Mouse (Mus musculus) neural tube, embryonic 14.5 days (tissue): ENCODE measurements around the gene Wscd2. TPM values are rescaled to one million over a fixed set of nuclear protein-coding genes. Genes with fewer than 3 reads are reported as not detected.

Experiments
- ATAC-seq: fragments of 200-750 bp; cut with Nextera tagmentation; 2 replicates; pipeline ENCODE4 v1.8.0; 2017; ENCODE audit warnings: low read depth, mild to moderate bottlenecking, moderate TSS enrichment, moderate library complexity
- H3K27ac ChIP-seq: fragments of 300-500 bp; sonication (generic); 2 replicates; pipeline ENCODE4 v1.5.1; 2014; ENCODE audit warnings: low read depth, mild to moderate bottlenecking, control low read depth, low read length, moderate library complexity, mixed read lengths
- H3K27me3 ChIP-seq: fragments of 300-500 bp; sonication (generic); 2 replicates; pipeline ENCODE4 v1.6.1; 2014; ENCODE audit warnings: low read length; ENCODE audit not compliant: control insufficient read depth, insufficient read depth
- H3K36me3 ChIP-seq: fragments of 300-500 bp; sonication (generic); 2 replicates; pipeline ENCODE4 v1.6.1; 2014; ENCODE audit warnings: low read length, mixed read lengths; ENCODE audit not compliant: control insufficient read depth, insufficient read depth
- H3K4me1 ChIP-seq: fragments of 300-500 bp; sonication (generic); 2 replicates; pipeline ENCODE4 v1.6.1; 2014; ENCODE audit warnings: low read length; ENCODE audit not compliant: control insufficient read depth, insufficient read depth
- H3K4me2 ChIP-seq: fragments of 300-500 bp; sonication (generic); 2 replicates; pipeline ENCODE4 v1.6.1; 2014; ENCODE audit warnings: mild to moderate bottlenecking, low read depth, low read length, control low read depth
- H3K4me3 ChIP-seq: fragments of 300-500 bp; sonication (generic); 2 replicates; pipeline ENCODE4 v1.5.1; 2014; ENCODE audit warnings: low read depth, low read length, control low read depth, mixed read lengths
- H3K9ac ChIP-seq: fragments of 300-500 bp; sonication (generic); replicated peaks from 2 replicates; pipeline ENCODE4 v1.6.1; 2014; ENCODE audit warnings: low read depth, mild to moderate bottlenecking, control low read depth, low read length, mixed read lengths
- H3K9me3 ChIP-seq: fragments of 300-500 bp; sonication (generic); 2 replicates; pipeline ENCODE4 v1.6.1; 2016; ENCODE audit warnings: low read length; ENCODE audit not compliant: control insufficient read depth
- WGBS: fragments of 180-500 bp; shearing (Covaris S2); extraction: QIAGEN DNeasy Blood & Tissue Kit; methylation state at CpG from one replicate; pipeline ENCODE4 v1.1.7; 2014; 5-methylcytosine and 5-hydroxymethylcytosine counted together
- polyA plus RNA-seq: library from polyadenylated mRNA; unstranded; fragments of >200 nt; fragmentation: Nextera tagmentation; extraction: Ambion mirVana; gene quantifications from 2 replicates; pipeline ENCODE4 v1.2.1, GENCODE M21; 2014

Wscd2 gene
- polyA plus RNA-seq, 1 experiment from 2014 or later: 19.9 TPM

DNA sequence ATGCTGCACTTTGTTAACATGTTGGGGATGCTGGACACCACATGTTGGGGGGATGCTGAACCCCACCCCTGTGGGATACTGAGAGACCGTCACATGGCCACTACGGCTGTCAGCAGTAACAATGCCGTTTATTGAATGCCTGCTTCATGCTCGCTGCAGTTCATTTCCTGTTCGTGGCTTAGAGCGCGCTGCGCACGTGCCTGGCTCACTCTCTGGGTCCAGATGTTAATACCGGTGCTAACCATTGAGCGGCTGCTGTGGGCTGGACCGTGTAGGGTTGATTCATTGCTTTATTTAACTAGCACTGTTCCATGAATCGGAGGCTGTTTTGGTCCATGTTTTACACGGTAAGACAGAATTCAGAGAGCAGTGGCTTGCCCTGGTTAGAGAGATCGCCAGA lies 64.0 kb downstream of the Wscd2 start:
- peak; percentile 59; the same call in 1 of the 2 replicates for ATAC-seq
- Histone ChIP-seq H3K9me3 (no peaks in the 10 kb centered on the region), H3K4me3 (no peak overlapping the region), H3K4me2 (no peak overlapping the region), H3K9ac (no peak overlapping the region), H3K27me3 (peaks cover 3% of the 10 kb centered on the region; the same call in 1 of the 2 replicates), H3K4me1 (peaks cover 12% of the 10 kb centered on the region), H3K36me3 (no peaks in the 10 kb centered on the region), H3K27ac (no peak overlapping the region; the same call in 1 of the 2 replicates)
- WGBS: 33% methylated on average over 15 of the region's 15 CpGs

DNA sequence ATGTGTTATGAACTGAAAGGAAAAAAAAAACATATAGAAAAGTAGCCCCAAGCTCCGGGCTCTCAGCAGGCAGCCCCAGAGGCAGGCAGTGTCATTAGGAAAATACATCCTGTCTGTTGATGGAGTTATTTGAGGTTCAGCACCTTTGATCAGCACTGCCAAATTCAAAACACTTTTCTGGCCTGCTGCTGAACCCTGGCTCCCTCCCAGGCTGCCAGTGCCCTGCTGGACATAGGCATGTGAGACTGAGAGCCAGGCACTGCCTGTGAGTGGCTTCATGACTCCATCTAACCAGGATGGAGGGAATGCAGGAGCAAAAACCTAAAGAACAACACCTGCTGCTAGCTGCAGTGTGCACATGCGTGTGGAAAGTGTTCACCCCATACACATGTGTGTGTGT lies 64.4 kb downstream of the Wscd2 start:
- Histone ChIP-seq H3K36me3 (no peaks in the 10 kb centered on the region), H3K4me2 (no peak overlapping the region), H3K9ac (no peak overlapping the region), H3K4me3 (no peak overlapping the region), H3K4me1 (peaks cover 12% of the 10 kb centered on the region), H3K27ac (no peak overlapping the region), H3K27me3 (peaks cover 3% of the 10 kb centered on the region; the same call in 1 of the 2 replicates), H3K9me3 (no peaks in the 10 kb centered on the region)
- WGBS: 80% methylated on average over 2 of the region's 2 CpGs
- no peak for ATAC-seq

DNA sequence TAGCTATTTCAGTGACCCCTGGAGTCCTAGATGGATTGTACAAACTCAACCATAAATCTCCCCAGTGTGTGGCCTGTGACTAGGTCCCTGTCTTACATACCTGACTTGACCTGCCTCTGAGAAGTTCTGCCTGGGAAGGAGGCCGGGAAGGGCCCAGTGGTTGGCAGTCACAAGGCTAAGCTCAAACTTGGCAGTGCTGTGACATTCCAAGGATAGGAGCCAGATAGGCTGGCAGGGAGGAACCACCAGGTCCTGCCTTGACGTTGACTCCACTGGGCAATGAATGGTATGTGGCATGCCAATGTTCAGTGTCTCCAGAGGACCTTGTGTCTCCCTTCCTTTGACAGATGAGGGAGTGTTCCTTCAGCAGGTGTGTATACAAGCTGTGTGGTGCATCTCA lies 65.6 kb downstream of the Wscd2 start:
- no peak overlapping the region for H3K4me3 ChIP-seq
- peaks cover 12% of the 10 kb centered on the region for H3K4me1 ChIP-seq
- no peak for ATAC-seq
- H3K27me3 ChIP-seq: peaks cover 2% of the 10 kb centered on the region; the same call in 1 of the 2 replicates
- H3K36me3 ChIP-seq: no peaks in the 10 kb centered on the region
- WGBS: 60% methylated on average over 2 of the region's 2 CpGs
- H3K4me2 ChIP-seq: no peak overlapping the region
- no peak overlapping the region for H3K9ac ChIP-seq
- H3K27ac ChIP-seq: no peak overlapping the region
- no peaks in the 10 kb centered on the region for H3K9me3 ChIP-seq

DNA sequence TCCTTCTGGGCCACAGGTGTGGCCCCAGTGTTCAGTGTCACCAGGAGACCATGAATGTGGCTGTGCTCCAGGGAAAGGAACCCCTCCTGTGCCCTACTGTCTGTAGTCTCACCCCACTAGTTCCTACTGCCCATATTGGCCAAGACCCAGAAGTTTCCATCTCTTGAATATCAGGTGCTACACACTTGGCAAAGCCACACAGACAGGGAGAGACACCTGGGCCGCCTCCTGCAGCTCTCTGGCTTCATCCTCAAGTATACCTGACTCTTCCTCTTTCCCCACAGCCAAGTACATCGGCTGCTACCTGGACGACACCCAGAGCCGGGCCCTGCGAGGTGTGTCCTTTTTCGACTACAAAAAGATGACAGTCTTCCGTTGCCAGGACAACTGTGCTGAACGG lies 67.9 kb downstream of the Wscd2 start:
- H3K9ac ChIP-seq: no peak overlapping the region
- no peak for ATAC-seq
- no peaks in the 10 kb centered on the region for H3K27me3 ChIP-seq
- H3K4me3 ChIP-seq: no peak overlapping the region
- H3K4me1 ChIP-seq: peaks cover 9% of the 10 kb centered on the region
- no peaks in the 10 kb centered on the region for H3K9me3 ChIP-seq
- WGBS: 92% methylated on average over 8 of the region's 8 CpGs
- H3K36me3 ChIP-seq: no peaks in the 10 kb centered on the region
- H3K4me2 ChIP-seq: no peak overlapping the region
- no peak overlapping the region for H3K27ac ChIP-seq

GRCm38 (mm10) chr5:113559627-113560026 lies 69.5 kb downstream of the Wscd2 start:
- H3K4me1 ChIP-seq: no peaks in the 10 kb centered on the region
- WGBS: 77% methylated on average over 5 of the region's 5 CpGs
- ATAC-seq: no peak

GRCm38 (mm10) chr5:113564463-113564862 lies 74.3 kb downstream of the Wscd2 start:
- Histone ChIP-seq H3K9ac (no peak overlapping the region), H3K9me3 (no peaks in the 10 kb centered on the region), H3K36me3 (no peaks in the 10 kb centered on the region), H3K4me2 (no peak overlapping the region), H3K4me1 (no peaks in the 10 kb centered on the region), H3K4me3 (no peak overlapping the region), H3K27ac (no peak overlapping the region), H3K27me3 (no peaks in the 10 kb centered on the region)
- no peak for ATAC-seq
- WGBS: 34% methylated on average over 4 of the region's 4 CpGs

More at GRCm38 (mm10) chr5:113559627-113560026, 69.5 kb downstream of the Wscd2 start:
- H3K4me2 ChIP-seq: no peak overlapping the region
- H3K27ac ChIP-seq: no peak overlapping the region
- H3K36me3 ChIP-seq: no peaks in the 10 kb centered on the region
- no peaks in the 10 kb centered on the region for H3K27me3 ChIP-seq
- H3K4me3 ChIP-seq: no peak overlapping the region
- H3K9me3 ChIP-seq: no peaks in the 10 kb centered on the region
- H3K9ac ChIP-seq: no peak overlapping the region

- WGBS: 79% methylated on average over 10 of the region's 10 CpGs
- Histone ChIP-seq H3K4me2 (no peak overlapping the region), H3K27ac (no peak overlapping the region), H3K4me3 (no peak overlapping the region), H3K36me3 (no peaks in the 10 kb centered on the region), H3K4me1 (no peaks in the 10 kb centered on the region), H3K27me3 (no peaks in the 10 kb centered on the region), H3K9me3 (no peaks in the 10 kb centered on the region), H3K9ac (no peak overlapping the region)
- no peak for ATAC-seq
Observed at GRCm38 (mm10) chr5:113565101-113565854, 75.1 kb downstream of the Wscd2 start.

DNA sequence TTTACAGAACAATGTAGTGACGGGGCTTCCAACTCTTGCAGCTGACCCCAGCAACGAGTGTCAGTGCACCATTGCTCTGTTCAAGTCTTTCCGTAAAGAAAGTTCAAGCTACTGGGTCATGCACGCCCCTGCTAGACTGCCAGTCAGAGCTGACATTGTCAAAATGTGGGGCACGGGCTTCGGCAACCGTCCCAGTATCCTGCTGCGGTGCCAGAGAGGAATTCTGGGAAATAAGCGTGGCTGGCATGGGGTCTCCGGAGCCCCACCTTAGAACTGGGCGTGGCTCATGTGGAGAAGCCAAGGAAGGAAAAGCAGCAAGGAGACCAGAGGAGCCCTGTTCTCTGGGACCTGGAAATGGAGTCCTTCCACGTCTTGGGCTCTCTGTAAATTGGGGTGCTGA lies 75.7 kb downstream of the Wscd2 start:
- no peak overlapping the region for H3K4me2 ChIP-seq
- no peaks in the 10 kb centered on the region for H3K4me1 ChIP-seq
- H3K9ac ChIP-seq: no peak overlapping the region
- ATAC-seq: no peak
- H3K27me3 ChIP-seq: no peaks in the 10 kb centered on the region
- WGBS: 76% methylated on average over 12 of the region's 12 CpGs
- no peak overlapping the region for H3K4me3 ChIP-seq
- H3K9me3 ChIP-seq: no peaks in the 10 kb centered on the region
- H3K36me3 ChIP-seq: no peaks in the 10 kb centered on the region
- no peak overlapping the region for H3K27ac ChIP-seq

- H3K27ac ChIP-seq: no peak overlapping the region
- H3K9ac ChIP-seq: no peak overlapping the region
- no peak for ATAC-seq
- WGBS: 62% methylated on average over 7 of the region's 7 CpGs
- no peaks in the 10 kb centered on the region for H3K4me1 ChIP-seq
- no peaks in the 10 kb centered on the region for H3K27me3 ChIP-seq
- no peaks in the 10 kb centered on the region for H3K9me3 ChIP-seq
- no peaks in the 10 kb centered on the region for H3K36me3 ChIP-seq
- no peak overlapping the region for H3K4me2 ChIP-seq
- no peak overlapping the region for H3K4me3 ChIP-seq
Observed at GRCm38 (mm10) chr5:113570056-113570717, 80.1 kb downstream of the Wscd2 start.
